ENCODE assay signal across 7 mouse cellular contexts in the genomic region with DNA sequence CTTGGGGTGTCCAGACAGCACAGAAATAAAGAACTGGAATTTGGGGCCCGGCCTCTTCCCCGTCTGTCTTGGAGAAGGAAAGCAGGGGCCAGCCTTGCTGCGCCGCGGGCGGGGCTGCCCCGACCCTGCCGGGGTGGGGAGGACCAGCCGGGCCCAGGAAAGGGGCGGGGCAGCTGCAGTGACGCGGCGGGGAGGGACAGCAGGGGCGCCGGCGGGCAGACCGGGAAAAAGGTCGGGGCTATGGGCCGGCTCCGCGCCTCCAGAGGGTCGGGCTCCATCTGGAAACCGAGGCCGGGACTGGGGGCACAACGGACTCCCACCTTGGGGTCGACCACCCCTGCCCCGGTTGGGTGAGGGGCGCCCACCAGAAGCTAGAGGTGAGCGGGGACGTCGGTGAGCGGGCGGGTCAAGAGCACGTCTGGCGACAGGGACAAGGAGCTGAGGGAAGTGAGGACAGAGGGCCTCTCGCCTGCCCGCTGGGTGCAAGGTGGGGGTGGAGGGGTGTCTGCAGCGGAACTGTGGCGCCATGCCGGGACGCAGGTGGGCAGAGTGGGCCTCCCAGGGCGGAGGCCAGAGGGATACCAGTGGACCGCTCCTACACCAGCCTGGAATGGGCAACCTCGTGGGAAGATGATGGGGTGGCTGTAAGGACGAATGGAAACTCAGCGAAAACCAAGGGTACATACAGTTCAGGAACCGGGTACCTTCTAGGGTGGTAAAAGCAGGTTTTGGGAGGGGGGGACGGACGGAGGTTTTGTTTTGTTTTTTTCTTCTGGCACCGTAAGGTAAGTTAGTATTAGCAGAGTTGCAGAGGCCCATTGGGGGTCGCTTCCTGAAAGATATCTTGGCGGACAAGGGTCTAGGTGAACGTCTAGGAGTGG. TPM values are rescaled to one million over a fixed set of nuclear protein-coding genes. Genes with fewer than 3 reads are reported as not detected.
DNase-seq lines count a peak whose midpoint lies in the region; ATAC-seq and TF ChIP-seq lines count a peak whose summit lies in the region.

Pitpnm1 (plus strand) TSS at position 162 of the 881 bp plus-strand sequence.

- peak within 1 kb of the TSS; percentile 54 for H3K4me3 ChIP-seq in intestine, postnatal 0 days (ENCODE audit: low read depth, low read length)
- H3K4me3 ChIP-seq in limb, embryonic 14.5 days (replicated peaks; ENCODE audit: low read length) = peak within 1 kb of the TSS; percentile 45
- H3K4me3 ChIP-seq in midbrain, embryonic 16.5 days (ENCODE audit: low read depth, low read length) = peak within 1 kb of the TSS; percentile 57
- H3K4me3 ChIP-seq in stomach, embryonic 14.5 days (ENCODE audit: low read depth, low read length) = peak within 1 kb of the TSS; percentile 43

- TF ChIP-seq CTCF in intestine, postnatal 0 days (IDR thresholded peaks at IDR 0.05; ENCODE audit: low read depth) = no peak

- 1% methylated on average over 53 of the region's 53 CpGs for WGBS in intestine, postnatal 0 days
- 4% methylated on average over 53 of the region's 53 CpGs for WGBS in limb, embryonic 14.5 days
- 2% methylated on average over 51 of the region's 53 CpGs for whole genome bisulfite sequencing in midbrain, embryonic 16.5 days
- WGBS in stomach, embryonic 14.5 days = 2% methylated on average over 53 of the region's 53 CpGs

- ATAC-seq in intestine, postnatal 0 days = no peak
- ATAC-seq in limb, embryonic 14.5 days (ENCODE audit: low FRiP score, low read depth) = no peak
- ATAC-seq in midbrain, embryonic 16.5 days = no peak
- ATAC-seq in stomach, embryonic 14.5 days (ENCODE audit: insufficient number of reproducible peaks, insufficient read depth, low FRiP score, low read depth) = 0 out of 2 replicates have a peak, but pooled peaks have one; percentile 11

- peaks cover 14% of the 10 kb centered on the region; the same call in 1 of the 2 replicates for H3K36me3 ChIP-seq in intestine, postnatal 0 days (ENCODE audit: control insufficient read depth, insufficient read depth)
- no peaks in the 10 kb centered on the region for H3K36me3 ChIP-seq in limb, embryonic 14.5 days (ENCODE audit: control insufficient read depth, insufficient read depth, low read length)
- H3K36me3 ChIP-seq in midbrain, embryonic 16.5 days (ENCODE audit: control insufficient read depth, insufficient read depth, low read length) = peaks cover 5% of the 10 kb centered on the region; the same call in 1 of the 2 replicates
- no peaks in the 10 kb centered on the region for H3K36me3 ChIP-seq in stomach, embryonic 14.5 days (ENCODE audit: control insufficient read depth, insufficient read depth, low read length)

- H3K4me1 ChIP-seq in intestine, postnatal 0 days (replicated peaks; ENCODE audit: control insufficient read depth, insufficient read depth, low read length) = peaks cover 3% of the 10 kb centered on the region; the same call in 1 of the 2 replicates
- peaks cover 30% of the 10 kb centered on the region for H3K4me1 ChIP-seq in limb, embryonic 14.5 days (ENCODE audit: control insufficient read depth, insufficient read depth, low read length)
- peaks cover 46% of the 10 kb centered on the region for H3K4me1 ChIP-seq in midbrain, embryonic 16.5 days (ENCODE audit: control insufficient read depth, insufficient read depth, low read length)
- peaks cover 25% of the 10 kb centered on the region for H3K4me1 ChIP-seq in stomach, embryonic 14.5 days (ENCODE audit: control insufficient read depth, insufficient read depth, low read length)

- peak within 1 kb of the TSS; percentile 93 for H3K4me2 ChIP-seq in intestine, postnatal 0 days (replicated peaks; ENCODE audit: low read depth)
- peak within 1 kb of the TSS; percentile 88 for H3K4me2 ChIP-seq in limb, embryonic 14.5 days (replicated peaks; ENCODE audit: low read depth, low read length, severe bottlenecking)
- peak within 1 kb of the TSS; percentile 62 for H3K4me2 ChIP-seq in midbrain, embryonic 16.5 days (ENCODE audit: low read length)
- peak within 1 kb of the TSS; percentile 91 for H3K4me2 ChIP-seq in stomach, embryonic 14.5 days (replicated peaks; ENCODE audit: low read depth, low read length)

- H3K27ac ChIP-seq in intestine, postnatal 0 days (ENCODE audit: low read depth, low read length) = peak within 1 kb of the TSS; percentile 79
- H3K27ac ChIP-seq in limb, embryonic 14.5 days (replicated peaks; ENCODE audit: low read depth, low read length) = no peak within 1 kb of the TSS
- H3K27ac ChIP-seq in midbrain, embryonic 16.5 days (ENCODE audit: low read length) = peak within 1 kb of the TSS; percentile 76
- H3K27ac ChIP-seq in stomach, embryonic 14.5 days (ENCODE audit: low read length) = no peak within 1 kb of the TSS

- H3K27me3 ChIP-seq in intestine, postnatal 0 days (replicated peaks; ENCODE audit: control insufficient read depth, insufficient read depth, low read length) = no peaks in the 10 kb centered on the region
- H3K27me3 ChIP-seq in limb, embryonic 14.5 days (ENCODE audit: control insufficient read depth, insufficient read depth, low read length) = peaks cover 32% of the 10 kb centered on the region; the same call in 1 of the 2 replicates
- H3K27me3 ChIP-seq in midbrain, embryonic 16.5 days (ENCODE audit: control insufficient read depth, insufficient read depth, low read depth, low read length) = no peaks in the 10 kb centered on the region
- peaks cover 11% of the 10 kb centered on the region; the same call in 1 of the 2 replicates for H3K27me3 ChIP-seq in stomach, embryonic 14.5 days (ENCODE audit: control insufficient read depth, insufficient read depth, low read length)

- DNase-seq in adrenal gland, adult (ENCODE audit: inconsistent age in 2 of 2, low spot score in 1 of 2) = peak; percentile 89 to 95
- DNase-seq in embryo, embryonic 10 days (ENCODE audit: low spot score) = peak; percentile 45
- DNase-seq in heart, adult 11 months = peak; percentile 99
- DNase-seq in limb, embryonic 14.5 days (ENCODE audit: low spot score) = peak; percentile 18

- no peaks in the 10 kb centered on the region for H3K9me3 ChIP-seq in intestine, postnatal 0 days (ENCODE audit: control insufficient read depth)
- H3K9me3 ChIP-seq in limb, embryonic 14.5 days (ENCODE audit: control insufficient read depth, low read length) = no peaks in the 10 kb centered on the region
- no peaks in the 10 kb centered on the region for H3K9me3 ChIP-seq in midbrain, embryonic 16.5 days (replicated peaks; ENCODE audit: control insufficient read depth, low read length, poor library complexity, severe bottlenecking)
- H3K9me3 ChIP-seq in stomach, embryonic 14.5 days (ENCODE audit: control insufficient read depth, low read depth, low read length) = no peaks in the 10 kb centered on the region

- TF ChIP-seq POLR2A in limb, embryonic 14.5 days (IDR thresholded peaks at IDR 0.05; ENCODE audit: borderline replicate concordance, extremely low read depth, insufficient read depth, insufficient read length) = no peak

- H3K9ac ChIP-seq in intestine, postnatal 0 days (ENCODE audit: low read depth, low read length) = peak within 1 kb of the TSS; percentile 69
- peak within 1 kb of the TSS; percentile 50 for H3K9ac ChIP-seq in limb, embryonic 14.5 days (ENCODE audit: low read depth, low read length, severe bottlenecking)
- peak within 1 kb of the TSS; percentile 75 for H3K9ac ChIP-seq in midbrain, embryonic 16.5 days (ENCODE audit: low read depth, low read length)
- peak within 1 kb of the TSS; percentile 29; the same call in 1 of the 2 replicates for H3K9ac ChIP-seq in stomach, embryonic 14.5 days (replicated peaks; ENCODE audit: low read depth, low read length)

RNA-seq across cellular contexts. Expression of gene Pitpnm1, which starts in this region (rescaled TPM):
- polyA plus RNA-seq in intestine, postnatal 0 days (2015; fragmentation: Nextera tagmentation; extraction: Ambion mirVana) = 13.7 and 16.3 TPM in 2 replicates
- 16.2 and 20.8 TPM in 2 replicates for polyA plus RNA-seq in limb, embryonic 14.5 days (2012; rRNA removed)
- 4.5 and 6.7 TPM in 2 replicates for polyA plus RNA-seq in limb, embryonic 14.5 days (2014; fragmentation: Nextera tagmentation; extraction: Ambion mirVana)
- polyA plus RNA-seq in midbrain, embryonic 16.5 days (2015; fragmentation: Nextera tagmentation; extraction: Ambion mirVana) = 105 and 113 TPM in 2 replicates
- 9.2 and 10.8 TPM in 2 replicates for polyA plus RNA-seq in stomach, embryonic 14.5 days (2014; fragmentation: Nextera tagmentation; extraction: Ambion mirVana)

Comparison
In these comparisons a context has a peak if more than half of its experiments do, and no peak if none do; other contexts are left out.
1. DNase-seq: peak in every context shown above with its lines; median percentile 99 in heart, adult 11 months; 92 in adrenal gland, adult; 45 in embryo, embryonic 10 days; 18 in limb, embryonic 14.5 days.
2. H3K27ac ChIP-seq: peak in intestine, postnatal 0 days (single experiment) and midbrain, embryonic 16.5 days (single experiment); none in limb, embryonic 14.5 days (single experiment) and stomach, embryonic 14.5 days (single experiment).
3. Peak in every context shown above with its lines, with median percentiles within 50 percentile points of each other: H3K4me2 ChIP-seq, H3K4me3 ChIP-seq and H3K9ac ChIP-seq.